Mouse (Mus musculus): ENCODE measurements around the gene Socs7.
A peak's percentile ranks its signal among the peaks of the same experiment; 100 is the strongest.
"Not testable (repeated sequence)": the region's sequence is repeated elsewhere in the genome, so short reads cannot be mapped to it uniquely, and the experiment has no call there.

Socs7 gene

GRCm38 (mm10) chr11:97361948-97362648 is at the start of gene Socs7:
Gene Socs7, plus strand, starts transcription at chr11:97362551.
- peak; percentile 91 for DNase-seq (ENCODE audit: low read depth)

GRCm38 (mm10) chr11:97312871-97313270 is 49.5 kb upstream of the Socs7 start:
- DNase-seq (ENCODE audit: low read depth): not testable (repeated sequence)

GRCm38 (mm10) chr11:97314110-97314509 is 48.2 kb upstream of the Socs7 start:
- peak; percentile 65 for DNase-seq (ENCODE audit: low read depth)

GRCm38 (mm10) chr11:97314751-97315503 is 47.4 kb upstream of the Socs7 start:
- DNase-seq (ENCODE audit: low read depth): no peak

GRCm38 (mm10) chr11:97315504-97316503 is 46.5 kb upstream of the Socs7 start, which contains the start of gene Mrpl45:
Gene Mrpl45, plus strand, starts transcription at chr11:97315716.
- DNase-seq (ENCODE audit: low read depth): peak; percentile 97

GRCm38 (mm10) chr11:97321197-97321596 is 41.2 kb upstream of the Socs7 start:
- no peak for DNase-seq (ENCODE audit: low read depth)

- not testable (repeated sequence) for DNase-seq (ENCODE audit: low read depth)
Observed at GRCm38 (mm10) chr11:97321894-97322600, 40.3 kb upstream of the Socs7 start.

GRCm38 (mm10) chr11:97325224-97325623 is 37.1 kb upstream of the Socs7 start:
- peak; percentile 45 for DNase-seq (ENCODE audit: low read depth)

- peak; percentile 65 for DNase-seq (ENCODE audit: low read depth)
Observed at GRCm38 (mm10) chr11:97328148-97328547, 34.2 kb upstream of the Socs7 start.

- DNase-seq (ENCODE audit: low read depth): peak; percentile 59
Observed at GRCm38 (mm10) chr11:97330315-97330714, 32.0 kb upstream of the Socs7 start.

- DNase-seq (ENCODE audit: low read depth): peak; percentile 33
Observed at GRCm38 (mm10) chr11:97331231-97332190, 30.8 kb upstream of the Socs7 start.

- no peak for DNase-seq (ENCODE audit: low read depth)
Observed at GRCm38 (mm10) chr11:97333044-97333443, 29.3 kb upstream of the Socs7 start.

GRCm38 (mm10) chr11:97333896-97334295 is 28.5 kb upstream of the Socs7 start:
- no peak for DNase-seq (ENCODE audit: low read depth)

- DNase-seq (ENCODE audit: low read depth): no peak
Observed at GRCm38 (mm10) chr11:97334400-97334799, 28.0 kb upstream of the Socs7 start.

- DNase-seq (ENCODE audit: low read depth): no peak
Observed at GRCm38 (mm10) chr11:97336238-97336637, 26.1 kb upstream of the Socs7 start.

- no peak for DNase-seq (ENCODE audit: low read depth)
Observed at GRCm38 (mm10) chr11:97336751-97337345, 25.5 kb upstream of the Socs7 start.

- no peak for DNase-seq (ENCODE audit: low read depth)
Observed at GRCm38 (mm10) chr11:97337363-97337762, 25.0 kb upstream of the Socs7 start.

GRCm38 (mm10) chr11:97338302-97338976 is 23.9 kb upstream of the Socs7 start:
- DNase-seq (ENCODE audit: low read depth): no peak

GRCm38 (mm10) chr11:97338977-97339315 is 23.4 kb upstream of the Socs7 start:
- DNase-seq (ENCODE audit: low read depth): no peak
